Mouse (Mus musculus) left cerebral cortex, adult 6 months (tissue): ENCODE data around the gene Psd4. TPM values are rescaled to one million over a fixed set of nuclear protein-coding genes. Genes with fewer than 3 reads are reported as not detected.

Source experiments
- long read RNA-seq, 2 experiments: library from polyadenylated mRNA; unstranded; transcript quantifications; one replicate each; pipeline ENCODE4 v2.0.0; 2019 to 2020
- polyA plus RNA-seq: library from polyadenylated mRNA; unstranded; fragments of <200 nt; fragmentation: Nextera tagmentation; gene quantifications from 2 replicates; pipeline ENCODE4 v1.2.3, GENCODE M21; 2021

The Psd4 gene
- 0.34 and 0.38 TPM in 2 replicates for polyA plus RNA-seq
- long read RNA-seq, experiment 1, full-length matches to known transcripts: 2 of 5 reads
- long read RNA-seq, experiment 1, partial matches to known transcripts: 2 of 5 reads
- long read RNA-seq, experiment 1, other reads (novel, unspliced or antisense): 1 of 5 reads
- long read RNA-seq, experiment 2: 0 reads

GRCm38 (mm10) chr2:24367030-24367894 is at the start of gene Psd4:
Gene Psd4 (plus strand): TSS chr2:24367580.

GRCm38 (mm10) chr2:24336545-24336944 is 30.8 kb upstream of the Psd4 start, which contains the start of gene Il1rn:
Gene Il1rn (plus strand): TSS chr2:24336853.

Other genes with a start within 250 kb of the Psd4 start
- gene Il1f8, start 214.4 kb upstream of the Psd4 start, polyA plus RNA-seq: not detected in 2 replicates
- not detected in 2 replicates for gene Il1f9, start 181.1 kb upstream of the Psd4 start, polyA plus RNA-seq
- gene Il1f6, start 152.2 kb upstream of the Psd4 start, polyA plus RNA-seq: not detected in 2 replicates
- gene Il1f5, start 90.6 kb upstream of the Psd4 start, polyA plus RNA-seq: 0.18 TPM in 1 of 2 replicates, not detected in the other
- not detected in 2 replicates for gene Il1f10, start 76.4 kb upstream of the Psd4 start, polyA plus RNA-seq
- 0.05 TPM in 1 of 2 replicates, not detected in the other for gene Il1rn, start 30.7 kb upstream of the Psd4 start, polyA plus RNA-seq
- gene Pax8, start 108.0 kb downstream of the Psd4 start, polyA plus RNA-seq: not detected in 2 replicates